Mouse (Mus musculus) cerebellum, postnatal 4 days (tissue): ENCODE measurements at regions not wholly inside any gene's neighbourhood (a gene's known extent, or its start where the extent isn't known, plus 50 kb on each side); places are given as distances from the start of the nearest gene placed in this dataset.

ENCODE experiments used
- DNase-seq, 2 experiments: peaks; one replicate each; pipeline ENCODE4 v3.0.0; 2022; ENCODE audit warnings: low spot score in 2 of 2, mixed read lengths in 1 of 2

- DNase-seq: no peak
Measured at GRCm38 (mm10) chr12:79885286-79885685, 227.5 kb downstream of the Zfp36l1 start.

GRCm38 (mm10) chr12:79883651-79884050 lies 229.2 kb downstream of the Zfp36l1 start:
- no peak for DNase-seq

- DNase-seq: no peak
Measured at GRCm38 (mm10) chr12:79880751-79881261, 232.0 kb downstream of the Zfp36l1 start.

- no peak for DNase-seq
Measured at GRCm38 (mm10) chr12:79880346-79880745, 232.5 kb downstream of the Zfp36l1 start.

GRCm38 (mm10) chr12:79879918-79880273 lies 232.9 kb downstream of the Zfp36l1 start:
- DNase-seq: no peak

- DNase-seq: no peak
Measured at GRCm38 (mm10) chr12:79879093-79879917, 233.5 kb downstream of the Zfp36l1 start.

GRCm38 (mm10) chr12:79878766-79879092 lies 234.1 kb downstream of the Zfp36l1 start:
- no peak for DNase-seq

- no peak for DNase-seq
Measured at GRCm38 (mm10) chr12:79878163-79878562, 234.7 kb downstream of the Zfp36l1 start.

- DNase-seq: no peak
Measured at GRCm38 (mm10) chr12:79874333-79874732, 238.5 kb downstream of the Zfp36l1 start.

- DNase-seq: no peak
Measured at GRCm38 (mm10) chr12:79865179-79865552, 247.6 kb downstream of the Zfp36l1 start.

- DNase-seq: no peak
Measured at GRCm38 (mm10) chr12:79864346-79865178, 248.3 kb downstream of the Zfp36l1 start.
